Mouse (Mus musculus) central nervous system, embryonic 14 days (tissue): Measurements from ENCODE around the gene Vmn1r208. TPM values are rescaled to one million over a fixed set of nuclear protein-coding genes. Genes with fewer than 3 reads are reported as not detected.

Source experiments
- polyA plus RNA-seq: library from polyadenylated mRNA; depleted of rRNA; stranded (reverse); fragments of >200 nt; gene quantifications from 2 replicates; pipeline ENCODE4 v1.2.3, GENCODE M21; 2012; rRNA removed

Vmn1r208 gene
- polyA plus RNA-seq = not detected in 2 replicates

GRCm38 (mm10) chr13:22777300-22777699 is at the start of gene Vmn1r208:
TSS of gene Vmn1r208 (minus strand) at chr13:22777400.

GRCm38 (mm10) chr13:22809582-22809981 is 32.4 kb upstream of the Vmn1r208 start, which contains the start of gene Vmn1r209:
TSS of gene Vmn1r209 (minus strand) at chr13:22809682.

DNA sequence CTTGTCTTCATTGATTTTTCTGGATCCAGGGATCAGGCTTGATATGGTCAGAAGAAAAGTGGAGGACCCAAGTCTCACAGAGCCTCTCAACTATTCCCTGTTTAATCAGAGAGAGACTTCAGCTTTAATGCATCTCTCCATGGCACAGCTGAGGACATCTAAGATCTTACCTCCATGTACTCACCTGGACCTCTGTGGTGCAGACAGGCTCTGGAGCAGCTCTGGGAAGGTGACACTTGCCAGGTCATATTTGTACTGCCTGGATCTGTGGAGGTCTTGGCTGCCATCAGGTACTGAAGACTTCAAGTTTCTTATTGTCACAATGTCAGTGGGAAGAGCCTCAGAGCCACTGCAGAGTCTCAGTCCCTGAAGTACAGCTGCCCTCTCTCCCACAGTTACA is 47.7 kb downstream of the Vmn1r208 start, which contains the start of gene Vmn1r207-ps:
Gene Vmn1r207-ps, minus strand, starts transcription at position 101 of the 400 bp plus-strand sequence.

Other genes starting within 250 kb of the Vmn1r208 start
- not detected in 2 replicates for gene Vmn1r204, start 224.2 kb downstream of the Vmn1r208 start, polyA plus RNA-seq
- not detected in 2 replicates for gene Vmn1r205, start 184.4 kb downstream of the Vmn1r208 start, polyA plus RNA-seq
- not detected in 2 replicates for gene Vmn1r206, start 153.1 kb downstream of the Vmn1r208 start, polyA plus RNA-seq
- gene Vmn1r207-ps, start 47.8 kb downstream of the Vmn1r208 start, polyA plus RNA-seq = not detected in 2 replicates
- gene Vmn1r209, start 32.3 kb upstream of the Vmn1r208 start, polyA plus RNA-seq = not detected in 2 replicates
- gene Vmn1r210, start 53.9 kb upstream of the Vmn1r208 start, polyA plus RNA-seq = not detected in 2 replicates
- gene Vmn1r211, start 80.2 kb upstream of the Vmn1r208 start, polyA plus RNA-seq = not detected in 2 replicates
- gene Vmn1r212, start 106.8 kb upstream of the Vmn1r208 start, polyA plus RNA-seq = not detected in 2 replicates
- not detected in 2 replicates for gene Vmn1r213, start 230.3 kb upstream of the Vmn1r208 start, polyA plus RNA-seq